Mouse (Mus musculus) kidney, postnatal 0 days (tissue): Measurements from ENCODE around the gene Arnt2. TPM values are rescaled to one million over a fixed set of nuclear protein-coding genes. Genes with fewer than 3 reads are reported as not detected.

Experiments
- ATAC-seq: fragments of 200-750 bp; cut with Nextera tagmentation; replicated peaks from 2 replicates; pipeline ENCODE4 v1.8.0; 2017; ENCODE audit warnings: low read depth, moderate number of reproducible peaks, moderate TSS enrichment, moderate library complexity; ENCODE audit not compliant: low FRiP score
- DNase-seq: peaks from one replicate; pipeline ENCODE4 v3.0.0-alpha.2; 2016; ENCODE audit warnings: low spot score
- H3K27ac ChIP-seq: fragments of 300-500 bp; sonication (generic); 2 replicates; pipeline ENCODE4 v1.5.1; 2014; ENCODE audit warnings: mild to moderate bottlenecking
- H3K27me3 ChIP-seq: fragments of 300-500 bp; sonication (generic); 2 replicates; pipeline ENCODE4 v1.6.1; 2014; ENCODE audit warnings: low read length, mixed read lengths; ENCODE audit not compliant: insufficient read depth
- H3K36me3 ChIP-seq: fragments of 300-500 bp; sonication (generic); 2 replicates; pipeline ENCODE4 v1.6.1; 2014; ENCODE audit warnings: low read length, mixed read lengths; ENCODE audit not compliant: insufficient read depth
- H3K4me1 ChIP-seq: fragments of 300-500 bp; sonication (generic); replicated peaks from 2 replicates; pipeline ENCODE4 v1.6.1; 2014; ENCODE audit warnings: antibody characterized with exemption, low read length, mixed read lengths; ENCODE audit not compliant: insufficient read depth
- H3K4me2 ChIP-seq: fragments of 300-500 bp; sonication (generic); 2 replicates; pipeline ENCODE4 v1.6.1; 2014; ENCODE audit warnings: mild to moderate bottlenecking, low read length, moderate library complexity, mixed read lengths
- H3K4me3 ChIP-seq: fragments of 300-500 bp; sonication (generic); replicated peaks from 2 replicates; pipeline ENCODE4 v1.5.1; 2014; ENCODE audit warnings: low read depth, low read length
- H3K9ac ChIP-seq: fragments of 300-500 bp; sonication (generic); 2 replicates; pipeline ENCODE4 v1.6.1; 2014; ENCODE audit warnings: low read depth, low read length
- H3K9me3 ChIP-seq: fragments of 300-500 bp; sonication (generic); replicated peaks from 2 replicates; pipeline ENCODE4 v1.6.1; 2016; ENCODE audit warnings: low read length, inconsistent platforms, mixed read lengths
- CTCF ChIP-seq: IDR thresholded peaks from 2 replicates; pipeline ENCODE4 v1.5.1; 2016; ENCODE audit warnings: antibody characterized with exemption, low read depth, mild to moderate bottlenecking, moderate library complexity
- WGBS: fragments of 180-500 bp; shearing (Covaris S2); extraction: QIAGEN DNeasy Blood & Tissue Kit; methylation state at CpG from one replicate; pipeline ENCODE4 v1.1.7; 2014; 5-methylcytosine and 5-hydroxymethylcytosine counted together
- polyA plus RNA-seq: library from polyadenylated mRNA; unstranded; fragments of >200 nt; fragmentation: Nextera tagmentation; extraction: Ambion mirVana; gene quantifications from 2 replicates; pipeline ENCODE4 v1.2.1, GENCODE M21; 2015

The Arnt2 gene
- 8.3 and 8.4 TPM in 2 replicates for polyA plus RNA-seq

DNA sequence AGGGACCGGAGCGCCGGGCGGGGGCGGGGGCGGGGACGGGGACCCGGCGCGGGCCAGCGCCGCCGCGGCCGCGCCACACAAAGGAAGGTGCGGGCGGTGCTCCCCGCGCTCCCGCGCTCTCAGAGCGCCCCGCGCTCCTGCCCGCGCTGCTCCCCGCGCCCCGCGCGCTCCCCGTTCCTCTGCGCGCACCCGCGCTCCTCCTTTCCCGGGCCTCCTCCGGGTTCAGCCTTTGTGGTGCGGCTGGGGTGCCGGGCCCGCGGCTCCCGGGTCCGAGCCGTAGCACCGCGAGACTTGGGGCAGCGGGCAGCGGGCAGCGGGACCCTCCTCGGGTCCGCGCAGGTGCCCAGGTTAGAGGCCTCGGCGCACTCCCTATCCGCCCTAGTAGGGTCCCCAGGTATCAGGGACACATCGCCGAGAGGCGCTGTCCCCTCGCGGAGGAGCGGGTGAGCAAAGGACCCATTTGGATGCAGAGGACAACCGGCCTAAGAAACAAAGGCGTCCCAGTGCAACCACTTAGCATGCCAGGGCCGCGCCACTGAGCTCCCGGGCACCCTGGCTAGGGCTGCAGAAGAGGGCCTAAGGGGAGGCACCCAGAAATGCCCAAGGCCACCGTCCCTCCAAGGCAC is at the start of gene Arnt2:
Arnt2 (minus strand) TSS at position 281 of the 626 bp plus-strand sequence.
- DNase-seq (peak; percentile 52), ATAC-seq (peak; percentile 61)
- peak within 1 kb of the TSS; percentile 85 for H3K9ac ChIP-seq
- H3K4me3 ChIP-seq: peak within 1 kb of the TSS; percentile 65
- H3K27me3 ChIP-seq: no peaks in the 10 kb centered on the region
- H3K9me3 ChIP-seq: no peaks in the 10 kb centered on the region
- WGBS: under 1% methylated on average over 48 of the region's 69 CpGs
- H3K27ac ChIP-seq: peak within 1 kb of the TSS; percentile 93
- H3K36me3 ChIP-seq: no peaks in the 10 kb centered on the region
- H3K4me2 ChIP-seq: peak within 1 kb of the TSS; percentile 90
- H3K4me1 ChIP-seq: peaks cover 8% of the 10 kb centered on the region; the same call in 1 of the 2 replicates
- TF ChIP-seq CTCF: no peak

DNA sequence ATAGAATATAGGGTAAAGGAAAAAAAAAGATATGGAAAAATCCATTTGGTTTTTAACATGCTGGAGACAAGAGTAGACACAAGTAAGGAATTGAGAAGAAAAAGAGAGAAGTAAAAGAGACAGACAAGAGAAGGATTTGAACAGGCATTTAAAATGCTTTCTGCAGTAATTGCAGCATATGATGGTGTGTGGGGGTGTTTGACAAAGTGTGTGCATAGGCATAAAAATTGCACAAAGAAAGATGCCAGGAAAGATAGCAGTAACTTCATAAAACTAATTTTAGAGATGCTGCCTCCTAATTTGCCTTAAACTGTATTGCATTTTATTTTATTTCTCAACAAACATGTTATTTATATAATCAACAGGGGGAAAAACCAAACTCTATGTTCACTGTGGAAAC is 41.7 kb upstream of the Arnt2 start:
- Histone ChIP-seq H3K9ac (no peak overlapping the region), H3K4me3 (no peak overlapping the region), H3K27me3 (no peaks in the 10 kb centered on the region), H3K9me3 (no peaks in the 10 kb centered on the region), H3K36me3 (no peaks in the 10 kb centered on the region), H3K4me2 (no peak overlapping the region), H3K27ac (no peak overlapping the region), H3K4me1 (no peaks in the 10 kb centered on the region)
- DNase-seq: no peak
- no peak for ATAC-seq
- no peak for TF ChIP-seq CTCF

DNA sequence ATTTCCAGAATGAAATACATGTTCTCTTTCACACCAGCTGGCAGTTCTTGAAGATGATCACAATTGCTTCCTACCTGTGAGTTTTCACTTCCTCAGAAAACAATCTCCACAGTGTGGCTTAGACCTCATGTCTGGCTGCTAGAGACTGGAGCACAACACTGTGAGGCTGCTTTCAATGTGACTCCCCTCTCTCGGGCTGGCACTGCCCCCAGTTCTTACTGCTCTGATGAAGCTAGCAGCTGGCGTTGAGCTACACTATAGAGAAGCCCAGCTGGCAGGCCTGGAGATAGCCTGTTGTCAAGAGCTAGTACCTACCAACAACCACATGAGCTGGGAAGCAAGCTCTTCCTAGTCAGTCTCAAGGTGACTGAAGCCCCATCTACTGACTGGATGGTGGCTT is 39.1 kb upstream of the Arnt2 start:
- Histone ChIP-seq H3K9me3 (no peaks in the 10 kb centered on the region), H3K27me3 (no peaks in the 10 kb centered on the region), H3K27ac (no peak overlapping the region), H3K9ac (no peak overlapping the region), H3K36me3 (no peaks in the 10 kb centered on the region), H3K4me3 (no peak overlapping the region), H3K4me2 (no peak overlapping the region), H3K4me1 (no peaks in the 10 kb centered on the region)
- 55% methylated on average over 2 of the region's 2 CpGs for WGBS
- no peak for TF ChIP-seq CTCF
- DNase-seq: peak; percentile 8
- ATAC-seq: no peak

DNA sequence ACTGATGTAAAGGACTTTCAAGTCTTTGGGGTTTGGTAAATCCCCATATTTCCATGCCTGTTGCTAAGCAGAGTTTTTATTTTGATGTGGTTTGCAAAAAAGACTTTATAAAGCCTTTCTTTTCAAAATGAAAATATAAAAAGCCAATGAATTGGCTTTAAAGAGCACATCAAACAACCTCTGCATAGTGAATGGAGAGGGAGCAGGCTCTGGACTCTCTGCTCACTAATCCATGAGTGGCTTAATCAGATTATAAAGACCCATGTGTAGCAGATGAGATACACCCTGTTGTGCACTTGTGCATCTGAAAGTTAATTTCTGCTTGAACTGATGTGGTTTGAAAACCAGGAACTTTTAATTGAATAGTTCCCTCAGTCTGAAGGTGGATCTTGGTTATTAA is 38.5 kb upstream of the Arnt2 start:
- TF ChIP-seq CTCF: no peak
- no peak for DNase-seq
- no peak overlapping the region for H3K4me3 ChIP-seq
- H3K4me2 ChIP-seq: no peak overlapping the region
- H3K9me3 ChIP-seq: no peaks in the 10 kb centered on the region
- no peak overlapping the region for H3K9ac ChIP-seq
- no peaks in the 10 kb centered on the region for H3K27me3 ChIP-seq
- H3K36me3 ChIP-seq: no peaks in the 10 kb centered on the region
- H3K4me1 ChIP-seq: no peaks in the 10 kb centered on the region
- no peak overlapping the region for H3K27ac ChIP-seq
- no peak for ATAC-seq

DNA sequence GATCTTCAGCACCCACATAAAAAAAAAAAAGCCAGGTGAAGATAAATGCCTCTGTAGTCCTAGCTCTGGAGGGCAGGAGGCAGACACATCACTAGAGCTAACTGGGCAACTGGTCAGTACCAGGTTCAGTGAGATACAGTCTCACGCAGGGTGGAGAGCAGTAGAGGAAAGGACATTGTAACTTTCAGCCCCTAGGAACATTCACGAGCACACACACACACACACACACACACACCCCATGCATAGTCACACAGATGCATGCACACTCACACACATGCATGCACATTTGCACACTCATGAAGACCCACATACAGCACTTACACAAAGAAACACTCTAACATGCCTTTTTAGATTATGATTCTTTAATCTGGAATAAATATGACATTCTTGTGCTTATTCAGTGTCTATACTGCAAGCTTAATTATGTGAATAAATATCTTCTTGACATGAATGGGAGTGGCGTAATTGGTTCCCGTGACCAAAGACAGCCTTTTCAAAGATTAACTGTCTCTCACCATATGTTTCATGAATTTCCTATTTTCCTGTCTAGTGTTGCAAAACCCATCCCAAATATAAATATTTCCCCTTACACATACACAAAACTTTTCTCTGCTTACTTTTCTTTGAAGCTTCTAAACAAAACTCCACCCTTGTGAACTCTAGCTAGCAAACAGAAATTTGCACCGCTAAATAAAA is 37.9 kb upstream of the Arnt2 start:
- Histone ChIP-seq H3K4me1 (no peaks in the 10 kb centered on the region), H3K4me2 (no peak overlapping the region), H3K36me3 (no peaks in the 10 kb centered on the region), H3K9ac (no peak overlapping the region), H3K9me3 (no peaks in the 10 kb centered on the region), H3K27me3 (no peaks in the 10 kb centered on the region), H3K27ac (no peak overlapping the region), H3K4me3 (no peak overlapping the region)
- ATAC-seq (no peak), DNase-seq (no peak)
- 80% methylated on average over 5 of the region's 5 CpGs for WGBS
- TF ChIP-seq CTCF: no peak

DNA sequence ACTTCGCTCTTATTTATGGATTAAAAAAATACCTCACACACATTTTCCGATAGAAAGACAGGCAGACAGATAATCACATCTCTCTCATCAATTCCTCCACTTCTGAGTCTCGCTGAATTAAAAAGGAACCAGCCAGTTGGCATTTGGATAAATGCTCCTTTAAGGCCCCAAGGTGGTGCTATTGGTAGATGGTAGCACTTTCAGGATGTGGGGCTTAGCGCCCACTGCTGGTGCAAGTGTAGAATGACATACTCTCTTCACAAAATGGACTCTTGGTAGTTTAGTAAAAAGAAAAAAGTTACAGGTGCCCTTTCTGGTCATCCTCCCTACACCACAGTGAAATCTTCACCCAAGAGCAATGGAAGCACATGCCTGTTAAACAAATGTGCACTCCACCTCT is 37.1 kb upstream of the Arnt2 start:
- Histone ChIP-seq H3K4me2 (no peak overlapping the region), H3K27ac (no peak overlapping the region), H3K4me1 (no peaks in the 10 kb centered on the region), H3K9me3 (no peaks in the 10 kb centered on the region), H3K36me3 (no peaks in the 10 kb centered on the region), H3K9ac (no peak overlapping the region), H3K27me3 (no peaks in the 10 kb centered on the region), H3K4me3 (no peak overlapping the region)
- ATAC-seq (peak; percentile 36; the same call in 1 of the 2 replicates), DNase-seq (peak; percentile 82)
- 19% methylated on average over 4 of the region's 4 CpGs for WGBS
- TF ChIP-seq CTCF: peak; percentile 99
